Mouse (Mus musculus) erythroblast, embryonic 14.5 days (primary cell): ENCODE measurements around the gene Srsf5.

Source experiments
- GATA1 ChIP-seq: IDR thresholded peaks from 2 replicates; pipeline ENCODE4 v1.6.1; 2012; ENCODE audit warnings: low read length, inconsistent platforms, mixed read lengths
- TAL1 ChIP-seq: IDR thresholded peaks from 3 replicates; pipeline ENCODE4 v1.6.1; 2012; ENCODE audit warnings: low read length, inconsistent platforms, mixed read lengths

DNA sequence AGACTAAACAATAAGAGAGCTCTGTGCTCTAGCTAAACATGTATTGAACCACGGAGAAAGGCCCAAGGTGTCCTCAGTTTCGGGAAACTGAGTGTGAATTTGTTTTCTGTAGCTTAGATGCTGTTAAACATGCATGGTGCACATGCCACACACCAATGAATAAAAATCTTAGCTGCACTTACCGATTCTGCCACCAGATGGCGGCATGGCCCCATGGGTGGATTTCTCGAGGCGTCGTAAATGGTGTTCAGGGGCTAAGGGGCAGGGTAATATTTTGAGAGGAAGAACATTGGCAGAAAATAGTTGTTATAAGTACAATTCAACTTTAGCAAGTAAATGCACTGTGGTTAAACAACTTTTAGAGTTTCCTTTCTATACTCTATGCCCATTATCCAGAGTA lies 37.0 kb downstream of the Srsf5 start:
- TF ChIP-seq TAL1: no peak
- TF ChIP-seq GATA1: no peak
